Mouse (Mus musculus) naive thymus-derived CD4-positive, alpha-beta T cell, adult 2 months (primary cell): Measurements from ENCODE around the gene Raet1e.
A peak's percentile ranks its signal among the peaks of the same experiment; 100 is the strongest.
"Not testable (repeated sequence)": the region's sequence is repeated elsewhere in the genome, so short reads cannot be mapped to it uniquely, and the experiment has no call there.

ENCODE experiments used
- DNase-seq: peaks from one replicate; pipeline ENCODE4 v3.0.0-alpha.2; 2011; ENCODE audit warnings: low read depth

Gene Raet1e

GRCm38 (mm10) chr10:22158310-22158999 lies at the start of gene Raet1e, which contains the start of gene H60b:
Gene Raet1e, plus strand, starts transcription at chr10:22158569.
Gene H60b, plus strand, starts transcription at chr10:22158586.
- peak; percentile 42 for DNase-seq

- peak; percentile 54 for DNase-seq
These were observed 17.6 kb upstream of the Raet1e start for GRCm38 (mm10) chr10:22140665-22141280.

GRCm38 (mm10) chr10:22142194-22142593 lies 16.2 kb upstream of the Raet1e start:
- DNase-seq, result peak; percentile 74

- no peak for DNase-seq
These were observed 15.4 kb upstream of the Raet1e start for GRCm38 (mm10) chr10:22142926-22143325.

GRCm38 (mm10) chr10:22148441-22149072 lies 9.8 kb upstream of the Raet1e start:
- DNase-seq, result peak; percentile 85

- peak; percentile 61 for DNase-seq
These were observed 9.2 kb upstream of the Raet1e start, which contains the start of gene E030030I06Rik for GRCm38 (mm10) chr10:22149073-22149690. Gene E030030I06Rik, minus strand, starts transcription at chr10:22149270.

GRCm38 (mm10) chr10:22149691-22150465 lies 8.5 kb upstream of the Raet1e start:
- DNase-seq, result peak; percentile 38

- DNase-seq, result peak; percentile 60
These were observed 7.8 kb upstream of the Raet1e start for GRCm38 (mm10) chr10:22150593-22150992.

GRCm38 (mm10) chr10:22151056-22151862 lies 7.1 kb upstream of the Raet1e start:
- peak; percentile 38 for DNase-seq

- DNase-seq, result not testable (repeated sequence)
These were observed 6.3 kb upstream of the Raet1e start for GRCm38 (mm10) chr10:22151863-22152640.

GRCm38 (mm10) chr10:22153147-22153690 lies 5.2 kb upstream of the Raet1e start:
- not testable (repeated sequence) for DNase-seq

- peak; percentile 41 for DNase-seq
These were observed 4.2 kb upstream of the Raet1e start for GRCm38 (mm10) chr10:22154127-22154526.

GRCm38 (mm10) chr10:22154871-22155799 lies 3.2 kb upstream of the Raet1e start:
- DNase-seq, result no peak

- DNase-seq, result no peak
These were observed 777 bp downstream of the Raet1e start for GRCm38 (mm10) chr10:22159131-22159561.

- DNase-seq, result no peak
These were observed 1.3 kb downstream of the Raet1e start for GRCm38 (mm10) chr10:22159581-22160140.

GRCm38 (mm10) chr10:22163279-22163678 lies 4.9 kb downstream of the Raet1e start:
- not testable (repeated sequence) for DNase-seq

GRCm38 (mm10) chr10:22163705-22164583 lies 5.6 kb downstream of the Raet1e start:
- DNase-seq, result not testable (repeated sequence)
